Mouse (Mus musculus): ENCODE measurements around the gene Lmln. TPM values are rescaled to one million over a fixed set of nuclear protein-coding genes. Genes with fewer than 3 reads are reported as not detected.
"Not testable (repeated sequence)": the region's sequence is repeated elsewhere in the genome, so short reads cannot be mapped to it uniquely, and the experiment has no call there.

Lmln gene
- polyA plus RNA-seq, 1 experiment from 2014 or later, result 3.7 TPM

- Histone ChIP-seq H3K4me2 (no peak overlapping the region), H3K27ac (replicated peaks) (no peak overlapping the region), H3K4me1 (replicated peaks) (no peaks in the 10 kb centered on the region), H3K36me3 (no peaks in the 10 kb centered on the region), H3K9ac (no peak overlapping the region), H3K4me3 (no peak overlapping the region), H3K9me3 (no peaks in the 10 kb centered on the region), H3K27me3 (no peaks in the 10 kb centered on the region)
- 76% methylated on average over 6 of the region's 6 CpGs for WGBS
- no peak for ATAC-seq (ENCODE audit: low read depth)
These were observed 109.5 kb downstream of the Lmln start for GRCm38 (mm10) chr16:33171800-33172199.

- H3K27me3 ChIP-seq, result no peaks in the 10 kb centered on the region
- no peaks in the 10 kb centered on the region for H3K9me3 ChIP-seq
- H3K4me1 ChIP-seq (replicated peaks), result peaks cover 1% of the 10 kb centered on the region; the same call in 1 of the 2 replicates
- ATAC-seq (ENCODE audit: low read depth), result no peak
- H3K36me3 ChIP-seq, result no peaks in the 10 kb centered on the region
- no peak overlapping the region for H3K9ac ChIP-seq
- H3K27ac ChIP-seq (replicated peaks), result no peak overlapping the region
- WGBS, result 70% methylated on average over 5 of the region's 5 CpGs
- no peak overlapping the region for H3K4me3 ChIP-seq
- no peak overlapping the region for H3K4me2 ChIP-seq
These were observed 110.8 kb downstream of the Lmln start for GRCm38 (mm10) chr16:33173151-33173550.

DNA sequence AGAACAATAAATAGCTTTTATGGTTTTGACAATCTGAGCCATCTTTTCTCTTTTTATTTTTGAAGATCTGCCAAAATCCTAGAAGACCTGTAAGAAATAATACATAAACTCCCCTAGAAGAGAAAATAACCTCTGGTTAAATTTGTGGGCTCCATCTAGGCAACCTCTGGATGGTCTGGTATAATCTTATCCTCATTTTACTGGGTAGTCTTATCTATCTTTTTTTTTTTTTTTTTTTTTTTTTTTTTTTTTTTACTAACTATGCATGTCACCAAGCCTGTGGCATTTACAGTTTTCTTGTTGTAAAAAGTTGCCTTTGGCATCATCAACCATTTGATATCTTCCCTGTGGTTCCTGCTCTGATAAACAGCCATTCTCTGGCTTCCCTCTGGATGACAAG is 112.4 kb downstream of the Lmln start:
- no peak overlapping the region for H3K27ac ChIP-seq (replicated peaks)
- no peak overlapping the region for H3K4me2 ChIP-seq
- H3K9ac ChIP-seq, result no peak overlapping the region
- peaks cover 8% of the 10 kb centered on the region; the same call in 1 of the 2 replicates for H3K4me1 ChIP-seq (replicated peaks)
- no peaks in the 10 kb centered on the region for H3K36me3 ChIP-seq
- H3K4me3 ChIP-seq, result no peak overlapping the region
- no peak for ATAC-seq (ENCODE audit: low read depth)
- no peaks in the 10 kb centered on the region for H3K27me3 ChIP-seq
- H3K9me3 ChIP-seq, result no peaks in the 10 kb centered on the region

- H3K9ac ChIP-seq, result not testable (repeated sequence)
These were observed 114.5 kb downstream of the Lmln start for GRCm38 (mm10) chr16:33176831-33177230.

More at GRCm38 (mm10) chr16:33176831-33177230, 114.5 kb downstream of the Lmln start:
- not testable (repeated sequence) for H3K36me3 ChIP-seq; H3K27ac ChIP-seq (replicated peaks); H3K9me3 ChIP-seq; ATAC-seq (ENCODE audit: low read depth); H3K27me3 ChIP-seq; H3K4me3 ChIP-seq; H3K4me1 ChIP-seq (replicated peaks); H3K4me2 ChIP-seq
- 89% methylated on average over 5 of the region's 5 CpGs for WGBS

MicroRNA genes within 50 kb of the gene (microRNA counts, 519-probe panel; counts per million panel counts)
- microRNA mmu-miR-1947, result not detected

Small RNA genes within 50 kb of the gene (microRNA-seq; reads per million reads assigned to microRNA genes)
- gene Gm22231 (not detected), gene Mir1947 (4.7 reads per million, percentile 19 among the genes with 10 or more reads in this experiment)

Other genes starting within 250 kb of the Lmln start
- gene Fyttd1, start 185.0 kb upstream of the Lmln start, polyA plus RNA-seq (2015; fragmentation: Nextera tagmentation; extraction: Ambion mirVana), result 100 and 112 TPM in 2 replicates
- gene Rubcn, start 184.8 kb upstream of the Lmln start, polyA plus RNA-seq (2015; fragmentation: Nextera tagmentation; extraction: Ambion mirVana), result 27.6 and 28.3 TPM in 2 replicates
- 39.2 and 49.2 TPM in 2 replicates for gene Lrch3, start 148.4 kb upstream of the Lmln start, polyA plus RNA-seq (2015; fragmentation: Nextera tagmentation; extraction: Ambion mirVana)
- 4.1 and 5.5 TPM in 2 replicates for gene Iqcg, start 6.3 kb upstream of the Lmln start, polyA plus RNA-seq (2015; fragmentation: Nextera tagmentation; extraction: Ambion mirVana)
- gene Rpl35a, start 6.1 kb upstream of the Lmln start, polyA plus RNA-seq (2015; fragmentation: Nextera tagmentation; extraction: Ambion mirVana), result 600 and 645 TPM in 2 replicates
- 18.5 and 19.3 TPM in 2 replicates for gene Osbpl11, start 122.5 kb downstream of the Lmln start, polyA plus RNA-seq (2015; fragmentation: Nextera tagmentation; extraction: Ambion mirVana)
- gene Snx4, start 188.9 kb downstream of the Lmln start, polyA plus RNA-seq (2015; fragmentation: Nextera tagmentation; extraction: Ambion mirVana), result 81.5 and 86.7 TPM in 2 replicates